Mouse (Mus musculus) CH12.LX (cell line): ENCODE results near the gene Rae1. TPM values are rescaled to one million over a fixed set of nuclear protein-coding genes. Genes with fewer than 3 reads are reported as not detected.

Experiments
- DNase-seq: peaks from one replicate; pipeline ENCODE4 v3.0.0-alpha.2; 2013; ENCODE audit errors: extremely low read depth
- H3K27ac ChIP-seq: 2 replicates; pipeline ENCODE4 v1.5.1; 2012; ENCODE audit warnings: low read depth, mild to moderate bottlenecking, control low read depth, moderate library complexity; ENCODE audit not compliant: insufficient read depth
- H3K27me3 ChIP-seq: replicated peaks from 2 replicates; pipeline ENCODE3; 2012; ENCODE audit warnings: inconsistent platforms
- H3K36me3 ChIP-seq, 2 experiments: replicated peaks in 1 of 2; 2 replicates each; pipeline versions ENCODE3 to v1.6.1; 2012; ENCODE audit warnings: inconsistent platforms in 1 of 2, low read length in 1 of 2, mild to moderate bottlenecking in 1 of 2, mixed read lengths in 1 of 2, moderate library complexity in 1 of 2; ENCODE audit not compliant: control insufficient read depth in 1 of 2, insufficient read depth in 1 of 2
- H3K4me1 ChIP-seq, 2 experiments: 2 replicates each; pipeline ENCODE4 v1.6.1; 2012; ENCODE audit warnings: inconsistent platforms in 1 of 2, moderate library complexity in 1 of 2; ENCODE audit not compliant: insufficient read depth in 2 of 2, control insufficient read depth in 1 of 2
- H3K4me2 ChIP-seq: 2 replicates; pipeline ENCODE4 v1.6.1; 2012; ENCODE audit warnings: low read depth, mild to moderate bottlenecking, control low read depth; ENCODE audit not compliant: poor library complexity, insufficient read depth, severe bottlenecking
- H3K4me3 ChIP-seq, 3 experiments: fragments of 150-350 bp in 1 of 3; sonication (generic) in 1 of 3; replicated peaks in 1 of 3; 2 replicates each; pipeline versions ENCODE3 to v1.5.1; 2011 to 2012; ENCODE audit warnings: low read depth in 2 of 3, low read length in 2 of 3, mild to moderate bottlenecking in 2 of 3, moderate library complexity in 2 of 3, control low read depth in 1 of 3, improper control_type of control experiment in 1 of 3, inconsistent platforms in 1 of 3, mixed read lengths in 1 of 3; ENCODE audit not compliant: poor library complexity in 1 of 3
- H3K79me2 ChIP-seq: replicated peaks from 2 replicates; pipeline ENCODE4 v1.6.1; 2012; ENCODE audit warnings: mild to moderate bottlenecking, moderate library complexity; ENCODE audit not compliant: control insufficient read depth, poor library complexity, insufficient read depth, severe bottlenecking; ENCODE audit errors: extremely low read depth
- H3K9ac ChIP-seq: 2 replicates; pipeline ENCODE4 v1.6.1; 2012; ENCODE audit warnings: low read depth, mild to moderate bottlenecking, control low read depth, moderate library complexity; ENCODE audit not compliant: insufficient read depth
- H3K9me3 ChIP-seq: replicated peaks from 2 replicates; pipeline ENCODE3; 2012; ENCODE audit warnings: low read length, inconsistent platforms, mixed read lengths
- BHLHE40 ChIP-seq: IDR thresholded peaks from 2 replicates; pipeline ENCODE4 v1.6.1; 2011; ENCODE audit warnings: mild to moderate bottlenecking, low read depth, low read length, improper control_type of control experiment
- CHD1 ChIP-seq: IDR thresholded peaks from 2 replicates; pipeline ENCODE4 v1.6.1; 2012; ENCODE audit warnings: low read depth, low read length, improper control_type of control experiment, inconsistent platforms
- CHD2 ChIP-seq: IDR thresholded peaks from 2 replicates; pipeline ENCODE4 v1.6.1; 2011; ENCODE audit warnings: low read length, improper control_type of control experiment
- ELF1 ChIP-seq: IDR thresholded peaks from 2 replicates; pipeline ENCODE4 v1.6.1; 2014; ENCODE audit warnings: low read depth, mild to moderate bottlenecking, inconsistent platforms, low read length, improper control_type of control experiment
- GABPA ChIP-seq: IDR thresholded peaks from 2 replicates; pipeline ENCODE4 v1.6.1; 2012; ENCODE audit warnings: low read depth, low read length, improper control_type of control experiment, inconsistent platforms; ENCODE audit not compliant: insufficient replicate concordance
- HCFC1 ChIP-seq: IDR thresholded peaks from 2 replicates; pipeline ENCODE4 v1.6.1; 2012; ENCODE audit warnings: low read depth, mild to moderate bottlenecking, inconsistent platforms, low read length, improper control_type of control experiment
- JUND ChIP-seq: conservative IDR thresholded peaks from 2 replicates; pipeline ENCODE4 v1.6.1; 2011; ENCODE audit warnings: low read depth, low read length, improper control_type of control experiment
- KAT2A ChIP-seq: IDR thresholded peaks from 2 replicates; pipeline ENCODE4 v1.6.1; 2012; ENCODE audit warnings: low read length, improper control_type of control experiment, inconsistent platforms; ENCODE audit not compliant: insufficient replicate concordance
- MAX ChIP-seq: IDR thresholded peaks from 2 replicates; pipeline ENCODE4 v1.6.1; 2011; ENCODE audit warnings: low read length, improper control_type of control experiment
- MAZ ChIP-seq: IDR thresholded peaks from 2 replicates; pipeline ENCODE4 v1.6.1; 2012; ENCODE audit warnings: low read depth, mild to moderate bottlenecking, inconsistent platforms, low read length, improper control_type of control experiment, moderate library complexity
- MXI1 ChIP-seq: IDR thresholded peaks from 2 replicates; pipeline ENCODE4 v1.6.1; 2011; ENCODE audit warnings: mild to moderate bottlenecking, low read depth, low read length, improper control_type of control experiment
- MYC ChIP-seq: IDR thresholded peaks from 2 replicates; pipeline ENCODE4 v1.6.1; 2011; ENCODE audit warnings: low read depth, mild to moderate bottlenecking, improper control_type of control experiment, low read length
- NELFE ChIP-seq: IDR thresholded peaks from 2 replicates; pipeline ENCODE4 v1.6.1; 2011; ENCODE audit warnings: low read depth, low read length, improper control_type of control experiment
- NRF1 ChIP-seq: IDR thresholded peaks from 2 replicates; pipeline ENCODE4 v1.6.1; 2014; ENCODE audit warnings: low read depth, mild to moderate bottlenecking, inconsistent platforms, low read length, improper control_type of control experiment, moderate library complexity
- PAX5 ChIP-seq: IDR thresholded peaks from 2 replicates; pipeline ENCODE4 v1.6.1; 2012; ENCODE audit warnings: low read length, inconsistent platforms, mixed read lengths
- RAD21 ChIP-seq: IDR thresholded peaks from 2 replicates; pipeline ENCODE4 v1.6.1; 2011; ENCODE audit warnings: low read depth, mild to moderate bottlenecking, low read length, improper control_type of control experiment, moderate library complexity
- SIN3A ChIP-seq: IDR thresholded peaks from 2 replicates; pipeline ENCODE4 v1.6.1; 2012; ENCODE audit warnings: low read length, improper control_type of control experiment, inconsistent platforms
- SMC3 ChIP-seq: IDR thresholded peaks from 2 replicates; pipeline ENCODE4 v1.6.1; 2011; ENCODE audit warnings: low read depth, low read length, improper control_type of control experiment
- TCF12 ChIP-seq: IDR thresholded peaks from 2 replicates; pipeline ENCODE4 v1.6.1; 2014; ENCODE audit warnings: low read depth, mild to moderate bottlenecking, inconsistent platforms, low read length, improper control_type of control experiment
- UBTF ChIP-seq: IDR thresholded peaks from 2 replicates; pipeline ENCODE4 v1.6.1; 2012; ENCODE audit warnings: low read depth, mild to moderate bottlenecking, inconsistent platforms, low read length, improper control_type of control experiment, moderate library complexity
- ZKSCAN1 ChIP-seq: IDR thresholded peaks from 2 replicates; pipeline ENCODE4 v1.6.1; 2012; ENCODE audit warnings: low read depth, inconsistent platforms, low read length, improper control_type of control experiment, borderline replicate concordance
- ZMIZ1 ChIP-seq: IDR thresholded peaks from 2 replicates; pipeline ENCODE4 v1.6.1; 2012; ENCODE audit warnings: low read depth, mild to moderate bottlenecking, inconsistent platforms, low read length, improper control_type of control experiment
- ZNF384 ChIP-seq: IDR thresholded peaks from 2 replicates; pipeline ENCODE4 v1.6.1; 2012; ENCODE audit warnings: low read depth, low read length, improper control_type of control experiment, inconsistent platforms
- dilution Hi-C: fragments of 300-500 bp; cut with MboI; formaldehyde crosslinking; loops from 2 replicates; pipeline ENCODE4 v1.14.3; 2020; ENCODE audit warnings: low sequenced_read_pairs; ENCODE audit not compliant: extremely low pct_unique_long_range_greater_than_20kb, extremely low pct_ligation_motif_present
- in situ Hi-C: fragments of 300-500 bp; cut with MboI; formaldehyde crosslinking; loops from 3 replicates; pipeline ENCODE4 v1.14.3; 2019; ENCODE audit warnings: low sequenced_read_pairs, low pct_ligation_motif_present, low pct_unique_long_range_greater_than_20kb, mixed read lengths
- polyA plus RNA-seq: library from polyadenylated mRNA; unstranded; fragments of >175 nt; gene quantifications from 2 replicates; pipeline ENCODE4 v1.2.1, GENCODE M21; 2012; ENCODE audit warnings: low read depth; ENCODE audit not compliant: insufficient read length
- total RNA-seq, 2 experiments: library from RNA; depleted of rRNA; stranded (reverse); fragments of 300-350 nt in 1 of 2; fragments of >200 nt in 1 of 2; gene quantifications; 2 replicates each; pipeline ENCODE4 v1.2.3; 2012 to 2014

The Rae1 gene
- total and polyA plus RNA-seq, 3 experiments, result 86.3 to 114 (median 95.0) TPM

DNA sequence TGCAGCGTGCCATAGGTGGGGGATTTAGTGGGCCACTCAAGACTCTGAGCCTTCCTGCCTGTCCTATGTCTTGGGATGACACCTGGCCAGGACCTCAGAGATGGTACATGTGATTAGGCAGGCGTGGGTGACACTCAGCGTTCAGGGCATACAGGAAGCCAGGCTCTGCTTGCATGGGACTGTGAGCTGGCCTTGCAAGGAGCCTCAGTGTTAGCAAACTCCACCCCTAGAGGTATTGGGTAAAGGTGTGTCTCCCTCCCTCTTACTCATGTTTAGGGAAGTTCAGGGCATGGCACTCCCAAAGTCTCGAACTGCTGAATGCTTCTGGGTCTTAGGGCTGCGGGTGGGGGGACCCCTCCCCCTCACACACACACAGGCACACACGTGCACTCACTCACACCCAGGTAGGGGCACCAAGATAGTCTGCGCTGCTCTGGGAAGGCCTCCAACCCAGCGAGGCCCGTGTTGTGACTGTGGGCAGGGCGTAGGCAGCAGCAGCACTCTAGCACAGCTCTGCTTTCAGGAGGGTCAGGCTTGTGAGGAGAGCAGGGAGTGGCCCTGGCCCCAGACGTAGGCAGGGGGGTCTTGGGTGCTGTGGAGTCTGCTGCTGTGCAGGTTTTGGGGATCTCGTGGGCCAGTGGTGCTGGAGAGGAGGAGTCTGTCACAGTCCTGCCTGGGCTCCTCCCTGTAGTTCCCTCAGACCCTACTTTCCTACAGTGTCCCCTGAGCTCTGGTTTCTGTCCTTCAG is 30.8 kb downstream of the Rae1 start:
- dilution Hi-C loops, result no loop called here
- Histone ChIP-seq H3K36me3 (peaks cover 82 to 99% of the 10 kb centered on the region in 2 experiments), H3K79me2 (peaks cover 5% of the 10 kb centered on the region), H3K27me3 (no peaks in the 10 kb centered on the region), H3K4me1 (peaks cover 31 to 61% of the 10 kb centered on the region in 2 experiments), H3K9me3 (no peaks in the 10 kb centered on the region), H3K4me2 (no peak overlapping the region), H3K27ac (no peak overlapping the region), H3K4me3 (no peak overlapping the region), H3K9ac (no peak overlapping the region)
- in situ Hi-C loops, result no loop called here
- no peak for TF ChIP-seq SMC3
- TF ChIP-seq TCF12, result no peak
- TF ChIP-seq JUND, result no peak
- no peak for TF ChIP-seq NELFE
- no peak for TF ChIP-seq MAZ
- no peak for TF ChIP-seq MAX
- TF ChIP-seq RAD21, result no peak
- no peak for TF ChIP-seq ELF1
- TF ChIP-seq BHLHE40, result no peak
- TF ChIP-seq KAT2A, result no peak
- DNase-seq, result no peak

GRCm38 (mm10) chr2:173033531-173033930 is 33.6 kb downstream of the Rae1 start:
- peaks cover 2% of the 10 kb centered on the region; the same call in 1 of the 2 replicates for H3K79me2 ChIP-seq
- no peak overlapping the region; the same call in 1 of the 2 replicates for H3K27ac ChIP-seq
- no peak overlapping the region for H3K9ac ChIP-seq
- peak overlapping the region in 1 of 3 experiments; percentile 19 for H3K4me3 ChIP-seq
- DNase-seq, result no peak
- no peaks in the 10 kb centered on the region for H3K27me3 ChIP-seq
- in situ Hi-C loops, result no loop called here
- no peaks in the 10 kb centered on the region for H3K9me3 ChIP-seq
- no peak for TF ChIP-seq MXI1
- no peak for TF ChIP-seq NRF1
- TF ChIP-seq PAX5, result no peak
- TF ChIP-seq ZKSCAN1, result no peak
- no peak for TF ChIP-seq ZMIZ1
- no peak for TF ChIP-seq MYC
- no peak for TF ChIP-seq SIN3A
- no peak for TF ChIP-seq UBTF
- no peak for TF ChIP-seq HCFC1
- no peak for TF ChIP-seq TCF12
- no peak for TF ChIP-seq CHD1
- no peak for TF ChIP-seq ELF1
- TF ChIP-seq ZNF384, result no peak
- TF ChIP-seq BHLHE40, result no peak
- TF ChIP-seq CHD2, result no peak
- TF ChIP-seq GABPA, result no peak
- TF ChIP-seq JUND, result no peak
- no peak for TF ChIP-seq MAZ
- no peak for TF ChIP-seq KAT2A
- TF ChIP-seq, all 38 proteins: peak for 0
- dilution Hi-C loops, result no loop called here
- Histone ChIP-seq H3K4me1 (peaks cover 7 to 49% of the 10 kb centered on the region in 2 experiments), H3K36me3 (peaks cover 70 to 93% of the 10 kb centered on the region in 2 experiments), H3K4me2 (no peak overlapping the region)
